Mouse (Mus musculus): Measurements from ENCODE around the gene Tedc1.
A peak's percentile ranks its signal among the peaks of the same experiment; 100 is the strongest.

GRCm38 (mm10) chr12:113185442-113186291 is 29.4 kb downstream of the Tedc1 start, which contains the start of gene Tmem121:
- TF ChIP-seq CTCF (IDR thresholded peaks at IDR 0.05; ENCODE audit: borderline replicate concordance, extremely low read depth, insufficient read depth, insufficient read length) (no peak), POLR2A (IDR thresholded peaks at IDR 0.05; ENCODE audit: borderline replicate concordance, extremely low read depth, insufficient read depth, insufficient read length, poor library complexity, severe bottlenecking) (peak; percentile 78; the same call in 1 of the 2 replicates)

Data from brain, embryonic 14.5 days (tissue).